Mouse (Mus musculus) small intestine, adult 2 months (tissue): ENCODE measurements around the gene Kng1.
"Not testable (repeated sequence)": the region's sequence is repeated elsewhere in the genome, so short reads cannot be mapped to it uniquely, and the experiment has no call there.

ENCODE experiments used
- CTCF ChIP-seq: fragments of 200-500 bp; IDR thresholded peaks from 2 replicates; pipeline ENCODE4 v1.5.1; 2012; ENCODE audit warnings: low read depth, mild to moderate bottlenecking, control low read depth, inconsistent platforms, low read length, moderate library complexity, mixed read lengths; ENCODE audit not compliant: insufficient replicate concordance, insufficient read length; ENCODE audit errors: extremely low read depth
- POLR2A ChIP-seq: fragments of 200-500 bp; IDR thresholded peaks from 2 replicates; pipeline ENCODE4 v1.6.1; 2012; ENCODE audit warnings: low read depth, mild to moderate bottlenecking, control low read depth, inconsistent platforms, low read length, moderate library complexity

DNA sequence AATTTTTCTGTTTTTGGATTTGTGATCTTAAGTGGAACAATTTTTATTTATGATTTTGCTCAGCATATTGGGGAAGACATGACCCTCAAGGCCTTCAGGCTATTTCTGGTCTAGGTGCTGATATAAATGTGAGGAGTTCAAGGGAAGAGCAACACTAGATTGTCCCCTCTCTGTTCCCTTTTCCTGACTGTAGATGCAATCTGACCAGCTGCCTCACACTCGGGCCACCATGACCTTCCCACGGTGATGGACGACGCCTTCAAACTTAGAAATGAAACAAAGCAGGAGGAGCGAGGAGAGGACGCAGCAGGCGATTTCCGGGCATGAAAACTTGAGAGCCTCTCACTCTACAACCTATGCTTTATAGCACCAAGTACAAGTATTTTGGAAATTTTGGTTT is 29.5 kb downstream of the Kng1 start:
- TF ChIP-seq CTCF, POLR2A: not testable (repeated sequence)
